In the genomic region with DNA sequence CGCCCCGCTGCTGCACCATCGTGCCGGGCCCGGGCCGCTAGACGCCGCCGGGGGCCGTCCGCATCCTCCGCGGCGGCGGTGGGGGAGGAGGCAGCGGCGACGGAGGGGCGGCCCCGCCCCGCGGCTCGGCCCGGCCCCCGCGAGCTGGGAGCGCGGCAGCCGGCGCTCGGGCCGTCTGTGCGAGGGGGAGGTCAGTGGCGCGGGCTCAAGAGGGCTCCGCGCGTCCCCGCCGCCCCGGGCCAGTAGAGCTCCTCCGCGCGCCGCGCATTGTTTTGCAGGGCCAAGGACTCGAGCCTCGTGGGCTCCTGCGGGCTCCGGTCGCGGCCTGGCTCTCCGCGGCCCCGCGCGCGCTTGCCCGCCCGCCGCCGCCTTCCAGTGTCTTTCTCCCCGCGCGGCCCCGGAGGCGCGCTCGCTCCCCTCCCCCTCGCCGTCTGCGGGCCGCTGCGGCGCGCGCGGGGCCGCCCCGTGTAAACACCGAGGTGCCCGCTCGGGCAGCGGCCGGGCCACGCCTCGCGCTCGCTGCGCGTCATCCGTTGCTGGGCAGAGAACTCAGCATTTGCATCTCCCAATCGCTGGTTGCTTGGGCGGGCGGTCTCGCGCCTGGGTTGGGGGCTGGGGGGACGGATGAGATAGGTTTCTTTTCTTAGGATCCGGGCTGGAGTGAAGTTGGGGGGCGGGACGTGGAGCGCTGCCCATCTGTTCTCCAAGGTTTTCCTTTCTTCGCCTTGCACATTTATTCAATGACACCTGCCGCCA, we compare ENCODE assay signal across 8 mouse cellular contexts. TPM values are rescaled to one million over a fixed set of nuclear protein-coding genes. Genes with fewer than 3 reads are reported as not detected.
DNase-seq lines count a peak whose midpoint lies in the region; ATAC-seq and TF ChIP-seq lines count a peak whose summit lies in the region.

A gene (minus strand): TSS at position 384 of the 756 bp plus-strand sequence.

- no peak for TF ChIP-seq CTCF in bone marrow, adult 2 months (IDR thresholded peaks at IDR 0.05; ENCODE audit: control insufficient read depth, insufficient read depth, low read length)

- H3K4me1 ChIP-seq in bone marrow, adult 2 months (ENCODE audit: control insufficient read depth, insufficient read depth, low read length) = no peaks in the 10 kb centered on the region; the same call in none of the 2 replicates
- peaks cover 15% of the 10 kb centered on the region; the same call in 1 of the 2 replicates for H3K4me1 ChIP-seq in embryonic facial prominence, embryonic 14.5 days (ENCODE audit: control insufficient read depth, insufficient read depth, low read length)
- H3K4me1 ChIP-seq in limb, embryonic 13.5 days = peaks cover 40% of the 10 kb centered on the region
- peaks cover 50% of the 10 kb centered on the region for H3K4me1 ChIP-seq in midbrain, embryonic 15.5 days

- peak within 1 kb of the TSS; percentile 66 for H3K4me3 ChIP-seq in bone marrow, adult 2 months (replicated peaks; ENCODE audit: control insufficient read depth, low read depth, low read length)
- peak within 1 kb of the TSS; percentile 86 for H3K4me3 ChIP-seq in embryonic facial prominence, embryonic 14.5 days (ENCODE audit: low read depth, low read length)
- H3K4me3 ChIP-seq in limb, embryonic 13.5 days = peak within 1 kb of the TSS; percentile 92
- peak within 1 kb of the TSS; percentile 89 for H3K4me3 ChIP-seq in midbrain, embryonic 15.5 days

- peak within 1 kb of the TSS; percentile 92 for H3K9ac ChIP-seq in embryonic facial prominence, embryonic 14.5 days (ENCODE audit: low read depth, low read length)
- H3K9ac ChIP-seq in limb, embryonic 13.5 days = peak within 1 kb of the TSS; percentile 98
- peak within 1 kb of the TSS; percentile 99 for H3K9ac ChIP-seq in midbrain, embryonic 15.5 days

- H3K27ac ChIP-seq in bone marrow, adult 2 months (ENCODE audit: control insufficient read depth, insufficient read depth, low read depth, low read length, poor library complexity) = peak within 1 kb of the TSS; percentile 78
- H3K27ac ChIP-seq in embryonic facial prominence, embryonic 14.5 days (replicated peaks; ENCODE audit: low read depth, low read length) = peak within 1 kb of the TSS; percentile 100
- H3K27ac ChIP-seq in limb, embryonic 13.5 days = peak within 1 kb of the TSS; percentile 99
- peak within 1 kb of the TSS; percentile 100 for H3K27ac ChIP-seq in midbrain, embryonic 15.5 days

- peak; percentile 77 for ATAC-seq in embryonic facial prominence, embryonic 14.5 days (ENCODE audit: low read depth)
- ATAC-seq in limb, embryonic 13.5 days (ENCODE audit: low FRiP score, low read depth) = peak; percentile 60
- ATAC-seq in midbrain, embryonic 15.5 days (replicated peaks) = peak; percentile 80

- peaks cover 16% of the 10 kb centered on the region; the same call in 1 of the 2 replicates for H3K36me3 ChIP-seq in embryonic facial prominence, embryonic 14.5 days (ENCODE audit: control insufficient read depth, insufficient read depth, low read length)
- H3K36me3 ChIP-seq in limb, embryonic 13.5 days = peaks cover 17% of the 10 kb centered on the region
- H3K36me3 ChIP-seq in midbrain, embryonic 15.5 days (replicated peaks) = no peaks in the 10 kb centered on the region

- WGBS in bone marrow, adult 2 months = 4% methylated on average over 90 of the region's 104 CpGs
- under 1% methylated on average over 30 of the region's 104 CpGs for WGBS in embryonic facial prominence, embryonic 14.5 days
- WGBS in limb, embryonic 13.5 days = under 1% methylated on average over 51 of the region's 104 CpGs
- under 1% methylated on average over 85 of the region's 104 CpGs for WGBS in midbrain, embryonic 15.5 days

- no peaks in the 10 kb centered on the region for H3K27me3 ChIP-seq in embryonic facial prominence, embryonic 14.5 days (replicated peaks; ENCODE audit: control insufficient read depth, insufficient read depth, low read length)
- H3K27me3 ChIP-seq in limb, embryonic 13.5 days = no peaks in the 10 kb centered on the region
- H3K27me3 ChIP-seq in midbrain, embryonic 15.5 days (replicated peaks) = no peaks in the 10 kb centered on the region

- peak; percentile 90 for DNase-seq in 3T3-L1 (ENCODE audit: low read depth, low spot score)
- DNase-seq in embryonic facial prominence, embryonic 14.5 days (ENCODE audit: low spot score) = peak; percentile 97
- DNase-seq in heart, adult 8-10 months (ENCODE audit: low spot score) = peak; percentile 93
- peak; percentile 92 to 97 for DNase-seq in kidney, adult 8-10 months
- peak; percentile 90 to 98 for DNase-seq in spleen, adult 18-20 months

- TF ChIP-seq POLR2A in bone marrow, adult 2 months (IDR thresholded peaks at IDR 0.05; ENCODE audit: borderline replicate concordance, control insufficient read depth, low read depth, low read length) = peak; percentile 25; the same call in 1 of the 2 replicates

- H3K4me2 ChIP-seq in embryonic facial prominence, embryonic 14.5 days (ENCODE audit: low read depth, low read length) = peak within 1 kb of the TSS; percentile 79
- peak within 1 kb of the TSS; percentile 94 for H3K4me2 ChIP-seq in limb, embryonic 13.5 days (replicated peaks)
- peak within 1 kb of the TSS; percentile 93 for H3K4me2 ChIP-seq in midbrain, embryonic 15.5 days

- no peaks in the 10 kb centered on the region for H3K9me3 ChIP-seq in embryonic facial prominence, embryonic 14.5 days (ENCODE audit: control insufficient read depth, low read length)
- no peaks in the 10 kb centered on the region for H3K9me3 ChIP-seq in limb, embryonic 13.5 days
- no peaks in the 10 kb centered on the region for H3K9me3 ChIP-seq in midbrain, embryonic 15.5 days

RNA-seq across cellular contexts. Expression of the gene that starts here (rescaled TPM):
- 4.8 and 6.3 TPM in 2 replicates for polyA plus RNA-seq in bone marrow, adult 2 months (2011; ENCODE audit: insufficient read depth, insufficient read length, low replicate concordance, missing spikeins)
- polyA plus RNA-seq in embryonic facial prominence, embryonic 14.5 days (2014; fragmentation: Nextera tagmentation; extraction: Ambion mirVana) = 10.4 and 11.4 TPM in 2 replicates
- total RNA-seq in heart, adult 8-10 months (2022) = 1 to 10 TPM; 5.5 to 8.5 (median 7.0) TPM
- 11.3 and 11.9 TPM in 2 replicates for polyA plus RNA-seq in limb, embryonic 13.5 days (2015; fragmentation: Nextera tagmentation; extraction: Ambion mirVana)
- polyA plus RNA-seq in midbrain, embryonic 15.5 days (2015; fragmentation: Nextera tagmentation; extraction: Ambion mirVana) = 15.4 and 17.0 TPM in 2 replicates

Comparison
In these comparisons a context has a peak if more than half of its experiments do, and no peak if none do; other contexts are left out.
1. Peak in every context shown above with its lines: DNase-seq, ATAC-seq, H3K4me3 ChIP-seq and H3K27ac ChIP-seq.